Mouse (Mus musculus) cortical plate, adult 2 months (tissue): ENCODE results near the gene Satb1.

Experiments
- CTCF ChIP-seq: fragments of 200-500 bp; IDR thresholded peaks from 2 replicates; pipeline ENCODE4 v1.5.1; 2011; ENCODE audit warnings: mild to moderate bottlenecking, control low read depth, low read length; ENCODE audit not compliant: insufficient read depth; ENCODE audit errors: extremely low read depth
- POLR2A ChIP-seq: fragments of 200-500 bp; IDR thresholded peaks from 2 replicates; pipeline ENCODE4 v1.6.1; 2011; ENCODE audit warnings: mild to moderate bottlenecking, low read length, control low read depth; ENCODE audit not compliant: insufficient read depth; ENCODE audit errors: extremely low read depth

- TF ChIP-seq CTCF (no peak), POLR2A (no peak)
These were observed 80.9 kb downstream of the Satb1 start for GRCm38 (mm10) chr17:51752142-51752541.
